Mouse (Mus musculus) testis, adult 2 months (tissue): ENCODE measurements at regions not wholly inside any gene's neighbourhood (a gene's known extent, or its start where the extent isn't known, plus 50 kb on each side); places are given as distances from the start of the nearest gene placed in this dataset.

Source experiments
- H3K27ac ChIP-seq: fragments of 200-500 bp; 2 replicates; pipeline ENCODE4 v1.5.1; 2012; ENCODE audit warnings: low read depth, low read length; ENCODE audit not compliant: control insufficient read depth, insufficient read depth
- H3K27me3 ChIP-seq: fragments of 200-500 bp; 2 replicates; pipeline ENCODE4 v1.6.1; 2012; ENCODE audit warnings: mild to moderate bottlenecking, low read length, moderate library complexity; ENCODE audit not compliant: control insufficient read depth, insufficient read depth
- H3K36me3 ChIP-seq: fragments of 200-500 bp; 2 replicates; pipeline ENCODE4 v1.6.1; 2012; ENCODE audit warnings: mild to moderate bottlenecking, low read length; ENCODE audit not compliant: control insufficient read depth, insufficient read depth
- H3K4me1 ChIP-seq: fragments of 200-500 bp; 2 replicates; pipeline ENCODE4 v1.6.1; 2012; ENCODE audit warnings: low read length; ENCODE audit not compliant: control insufficient read depth, insufficient read depth
- H3K4me3 ChIP-seq: fragments of 200-500 bp; 2 replicates; pipeline ENCODE4 v1.5.1; 2012; ENCODE audit warnings: low read depth, mild to moderate bottlenecking, low read length, moderate library complexity, mixed read lengths; ENCODE audit not compliant: control insufficient read depth
- CTCF ChIP-seq: fragments of 200-500 bp; IDR thresholded peaks from 2 replicates; pipeline ENCODE4 v1.5.1; 2012; ENCODE audit warnings: low read depth, mild to moderate bottlenecking, inconsistent platforms, low read length, moderate library complexity; ENCODE audit not compliant: control insufficient read depth, insufficient read depth, insufficient replicate concordance
- POLR2A ChIP-seq: fragments of 200-500 bp; IDR thresholded peaks from 2 replicates; pipeline ENCODE4 v1.6.1; 2012; ENCODE audit warnings: low read depth, mild to moderate bottlenecking, inconsistent platforms, low read length, moderate library complexity; ENCODE audit not compliant: control insufficient read depth

DNA sequence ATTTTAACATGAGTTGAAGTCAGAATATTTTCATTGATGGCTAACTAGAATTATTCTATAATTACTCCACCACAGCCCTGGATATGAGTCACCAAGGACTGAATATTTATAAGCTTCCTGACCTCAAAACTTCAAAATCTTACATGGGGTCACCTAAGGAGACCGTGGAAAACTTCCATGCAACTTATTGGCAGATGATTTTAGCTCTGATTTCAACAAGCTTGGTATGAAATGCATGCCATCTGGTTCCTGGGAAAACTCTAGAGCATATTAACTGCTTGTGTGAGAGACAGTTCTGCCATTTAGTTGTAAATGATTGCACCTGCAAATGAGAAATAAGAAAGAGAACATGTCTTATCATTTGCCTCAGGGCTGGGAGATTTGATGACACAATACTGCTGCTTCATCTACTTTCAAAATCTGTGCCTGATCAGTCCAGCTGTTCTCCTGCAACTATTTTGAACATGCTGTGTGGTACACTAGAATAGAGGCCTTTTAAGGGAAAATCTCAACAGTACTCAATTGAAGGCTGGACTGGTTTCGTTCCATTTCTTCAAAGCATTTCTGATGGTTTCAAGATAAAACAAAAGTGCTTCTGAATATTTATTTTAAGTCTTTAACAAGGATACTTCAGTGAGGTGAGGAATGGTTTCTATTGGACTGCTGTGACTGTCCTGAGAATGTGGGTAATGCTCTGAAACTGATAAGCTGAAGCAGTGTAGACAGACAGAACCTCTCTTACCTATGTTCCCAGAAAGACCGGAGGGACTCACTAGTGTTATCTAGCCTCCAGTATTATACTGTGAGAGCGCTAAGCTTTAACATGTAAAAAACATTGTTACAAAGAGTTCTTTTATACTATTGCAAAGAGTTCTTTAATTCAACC lies 513.8 kb upstream of the Nr5a2 start:
- TF ChIP-seq CTCF (no peak), POLR2A (no peak)
- Histone ChIP-seq H3K4me1 (no peaks in the 10 kb centered on the region), H3K27me3 (no peaks in the 10 kb centered on the region), H3K36me3 (no peaks in the 10 kb centered on the region), H3K27ac (no peak overlapping the region), H3K4me3 (no peak overlapping the region)

DNA sequence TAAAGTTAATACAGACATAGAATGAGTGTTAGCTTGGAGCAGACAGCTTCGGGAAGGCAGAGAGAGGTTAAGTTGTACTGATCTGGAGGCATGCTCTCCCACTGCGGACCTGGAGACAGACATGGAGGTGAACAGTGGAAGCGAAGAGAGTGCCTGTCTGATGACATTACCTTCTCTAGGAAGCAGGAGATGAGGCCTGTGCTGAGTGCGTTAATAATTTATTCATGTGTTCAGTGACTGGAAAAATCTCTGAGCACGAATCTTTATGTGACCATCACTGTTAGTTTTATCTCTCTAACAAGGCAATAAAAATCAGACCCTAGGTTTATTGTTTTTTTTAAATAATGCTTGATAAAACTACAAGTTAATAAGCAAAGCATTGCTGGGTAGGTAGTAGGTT lies 504.7 kb upstream of the Nr5a2 start:
- no peaks in the 10 kb centered on the region for H3K36me3 ChIP-seq
- no peaks in the 10 kb centered on the region for H3K4me1 ChIP-seq
- H3K4me3 ChIP-seq: no peak overlapping the region
- TF ChIP-seq CTCF (no peak), POLR2A (no peak)
- H3K27ac ChIP-seq: no peak overlapping the region
- H3K27me3 ChIP-seq: no peaks in the 10 kb centered on the region

DNA sequence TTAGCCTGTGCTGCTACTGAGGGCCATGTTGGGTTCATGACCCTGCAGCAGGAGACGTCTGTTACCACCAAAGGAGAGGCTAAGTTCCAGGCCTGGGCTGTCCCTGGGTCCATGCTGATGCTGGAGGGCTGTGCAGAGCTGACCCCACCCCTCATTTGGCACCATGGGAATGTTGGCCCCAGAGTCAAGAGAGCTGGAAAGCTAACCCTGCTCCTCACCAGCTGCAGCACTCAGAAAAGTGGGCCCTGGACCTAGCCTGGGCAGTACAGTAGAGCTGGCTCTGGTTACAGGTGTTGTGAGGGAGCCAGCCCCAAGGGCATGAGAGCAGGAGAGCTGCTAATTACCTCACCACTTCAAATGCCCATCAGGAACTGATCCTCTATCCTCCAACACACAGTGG lies 500.9 kb upstream of the Nr5a2 start:
- H3K36me3 ChIP-seq: no peaks in the 10 kb centered on the region
- H3K27me3 ChIP-seq: no peaks in the 10 kb centered on the region
- no peak overlapping the region for H3K27ac ChIP-seq
- no peaks in the 10 kb centered on the region for H3K4me1 ChIP-seq
- TF ChIP-seq POLR2A (no peak), CTCF (no peak)
- H3K4me3 ChIP-seq: no peak overlapping the region

DNA sequence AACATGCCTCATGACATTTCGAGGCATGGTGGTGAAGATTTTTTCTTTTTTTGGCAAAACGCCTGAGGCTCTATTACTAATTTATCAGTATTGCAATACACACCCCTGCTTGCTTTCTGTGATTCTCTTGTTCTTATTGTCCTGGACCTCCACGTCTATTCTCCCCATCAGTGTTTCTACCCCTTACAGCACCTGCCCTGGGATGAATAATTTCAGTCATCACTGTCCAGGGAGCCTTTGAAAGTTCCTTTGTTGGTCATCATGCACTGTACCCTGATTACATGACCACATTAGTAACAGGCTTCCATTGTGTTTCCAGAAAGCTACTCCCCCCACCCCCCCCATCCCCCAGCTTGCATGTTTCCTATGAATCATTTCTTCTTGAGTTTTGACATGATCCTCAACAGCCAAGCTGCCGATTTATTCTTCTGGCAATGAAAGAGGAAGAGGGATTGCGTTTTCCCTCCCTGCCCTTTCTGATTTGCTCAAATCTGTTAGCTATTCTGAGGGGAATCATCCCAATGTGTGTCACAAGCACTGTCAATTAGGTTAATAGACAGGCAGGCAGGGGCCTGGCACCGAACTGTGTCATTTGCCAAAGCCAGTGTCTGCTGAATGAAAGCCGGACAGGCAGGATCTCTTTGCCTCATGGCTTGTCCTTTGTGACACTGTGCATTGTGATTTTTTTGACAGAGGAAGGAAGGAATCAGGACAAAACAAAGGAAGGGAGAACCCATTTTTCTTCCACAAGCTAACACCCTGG lies 493.4 kb upstream of the Nr5a2 start:
- TF ChIP-seq CTCF (no peak), POLR2A (no peak)
- Histone ChIP-seq H3K36me3 (no peaks in the 10 kb centered on the region), H3K4me1 (no peaks in the 10 kb centered on the region), H3K27me3 (no peaks in the 10 kb centered on the region), H3K27ac (no peak overlapping the region), H3K4me3 (no peak overlapping the region)

DNA sequence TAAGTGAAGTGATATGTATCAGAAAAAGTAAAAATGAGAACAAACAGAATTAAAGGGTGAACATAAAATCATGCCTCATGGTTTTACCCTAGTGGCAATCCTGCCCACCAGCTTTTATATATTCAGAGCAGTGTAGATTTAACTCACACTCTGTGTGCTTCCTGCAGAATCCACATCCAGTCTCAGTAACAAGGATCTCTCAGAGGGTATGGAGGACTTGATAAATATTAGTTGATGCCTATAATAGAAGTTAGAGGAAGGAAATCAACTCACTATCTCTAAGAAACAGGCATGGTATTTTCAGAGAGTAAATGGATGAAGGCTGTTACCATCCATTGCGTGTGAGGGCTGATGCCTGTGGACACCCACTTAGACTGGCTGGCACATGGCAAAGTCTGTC lies 492.5 kb upstream of the Nr5a2 start:
- Histone ChIP-seq H3K4me3 (no peak overlapping the region), H3K27ac (no peak overlapping the region), H3K27me3 (no peaks in the 10 kb centered on the region), H3K36me3 (no peaks in the 10 kb centered on the region), H3K4me1 (no peaks in the 10 kb centered on the region)
- TF ChIP-seq CTCF: no peak
- no peak for TF ChIP-seq POLR2A

DNA sequence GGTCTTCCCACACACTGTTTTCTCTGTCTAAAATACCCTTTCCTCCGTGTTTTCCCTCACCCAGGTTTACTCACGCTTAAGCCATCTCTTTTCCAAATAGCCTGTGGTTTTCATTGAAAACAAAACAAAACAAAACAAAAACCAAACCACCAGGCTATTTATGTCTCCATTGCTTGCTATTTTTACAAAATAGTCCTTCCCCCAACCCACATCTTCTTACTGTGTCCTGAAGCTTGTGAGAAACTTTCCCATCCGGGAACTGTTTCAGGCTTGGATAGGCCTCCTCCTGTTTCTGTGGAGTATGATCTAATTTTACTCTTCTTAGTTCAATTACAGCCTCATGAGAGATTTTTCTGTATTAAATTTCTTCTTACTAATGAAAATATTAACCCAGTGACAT lies 486.2 kb upstream of the Nr5a2 start:
- no peaks in the 10 kb centered on the region for H3K4me1 ChIP-seq
- no peak overlapping the region for H3K27ac ChIP-seq
- H3K4me3 ChIP-seq: no peak overlapping the region
- no peaks in the 10 kb centered on the region for H3K36me3 ChIP-seq
- no peak for TF ChIP-seq CTCF
- TF ChIP-seq POLR2A: no peak
- H3K27me3 ChIP-seq: no peaks in the 10 kb centered on the region

DNA sequence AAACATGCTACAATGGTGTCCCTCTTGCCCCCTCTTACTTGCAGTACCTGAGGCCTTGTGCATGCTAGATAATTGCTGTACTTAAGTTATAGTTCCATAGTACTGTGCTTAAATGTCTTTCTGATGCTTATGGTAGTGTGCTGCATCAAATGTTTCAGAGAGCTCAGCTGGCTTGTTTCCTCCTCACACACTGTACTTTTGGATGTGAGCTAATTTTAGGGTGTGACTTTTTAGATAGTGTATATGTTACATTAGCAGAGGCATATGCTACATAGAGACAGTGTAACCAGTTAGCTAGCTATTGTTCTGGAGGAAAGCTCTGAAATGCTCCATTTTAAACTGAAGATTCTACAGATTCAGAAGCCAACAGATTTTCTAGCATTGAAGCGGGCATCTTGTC lies 467.9 kb upstream of the Nr5a2 start:
- Histone ChIP-seq H3K4me3 (no peak overlapping the region), H3K36me3 (no peaks in the 10 kb centered on the region), H3K27me3 (no peaks in the 10 kb centered on the region), H3K4me1 (peaks cover 3% of the 10 kb centered on the region; the same call in 1 of the 2 replicates), H3K27ac (no peak overlapping the region)
- TF ChIP-seq CTCF (no peak), POLR2A (no peak)
